Mouse (Mus musculus) c-Kit-positive CD71-positive TER-119-negative erythroid progenitor cells, embryonic 14.5 days (primary cell): ENCODE measurements around the gene Rbm17.
"Not testable (repeated sequence)": the region's sequence is repeated elsewhere in the genome, so short reads cannot be mapped to it uniquely, and the experiment has no call there.

ENCODE experiments used
- DNase-seq: peaks from one replicate; pipeline ENCODE4 v3.0.0-alpha.2; 2013; ENCODE audit warnings: low read depth

Gene Rbm17

DNA sequence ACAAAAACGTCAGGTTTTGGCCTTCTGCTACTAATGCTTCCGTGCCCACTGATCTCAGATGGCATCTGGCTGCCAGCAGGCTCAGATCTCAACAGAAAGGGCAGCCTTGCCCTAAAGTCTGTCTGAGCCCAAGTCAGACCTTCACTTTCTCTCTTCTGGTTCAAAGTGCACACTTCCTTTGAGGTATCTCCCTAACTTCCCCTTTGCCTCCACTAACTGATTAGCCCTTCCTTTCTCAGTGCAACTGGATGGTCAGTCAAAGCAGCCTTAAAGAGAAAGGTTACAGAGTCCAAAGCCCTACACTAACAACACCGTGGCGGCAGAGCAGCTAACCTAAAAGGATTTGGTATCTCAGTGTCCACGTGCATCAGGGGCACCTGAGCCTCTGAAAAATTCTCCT lies 59.6 kb downstream of the Rbm17 start:
- DNase-seq, result no peak

DNA sequence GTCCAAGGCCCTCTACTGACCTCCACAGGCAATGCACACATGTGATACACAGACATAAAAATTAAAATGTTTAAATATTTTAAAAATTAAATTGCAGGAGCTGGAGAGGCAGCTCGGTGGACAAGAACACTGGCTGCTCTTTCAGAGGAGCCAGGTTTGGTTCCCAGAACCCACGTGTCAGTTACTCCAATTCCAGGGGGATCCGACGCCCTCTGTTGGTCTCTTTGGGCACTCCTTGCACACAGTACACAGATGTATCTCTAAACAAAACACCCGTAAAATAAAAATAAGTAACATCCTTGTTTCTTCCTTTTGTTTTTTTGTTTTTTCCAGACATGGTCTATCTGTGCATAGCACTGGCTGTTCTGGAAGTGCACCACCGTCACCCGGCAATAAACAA lies 60.8 kb downstream of the Rbm17 start:
- no peak for DNase-seq

DNA sequence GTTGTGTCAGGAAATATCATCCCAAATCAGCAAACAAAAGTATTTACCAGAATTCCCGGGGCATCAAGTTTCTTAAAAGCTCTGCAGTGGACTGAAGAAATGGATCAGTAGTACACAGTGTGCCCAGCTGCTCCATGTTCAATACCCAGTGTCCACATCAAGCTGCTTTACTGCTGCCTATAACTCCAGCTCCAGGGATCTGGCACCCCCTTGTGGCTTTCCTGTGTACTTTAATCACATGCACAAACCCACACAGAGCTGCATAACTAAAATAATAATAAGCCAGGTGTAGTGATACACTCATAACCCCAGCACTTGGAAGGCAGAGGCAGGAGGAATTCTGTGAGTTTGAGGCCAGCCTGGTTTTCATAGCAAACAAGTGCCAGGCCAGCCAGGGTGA lies 61.3 kb downstream of the Rbm17 start:
- peak; percentile 49 for DNase-seq

DNA sequence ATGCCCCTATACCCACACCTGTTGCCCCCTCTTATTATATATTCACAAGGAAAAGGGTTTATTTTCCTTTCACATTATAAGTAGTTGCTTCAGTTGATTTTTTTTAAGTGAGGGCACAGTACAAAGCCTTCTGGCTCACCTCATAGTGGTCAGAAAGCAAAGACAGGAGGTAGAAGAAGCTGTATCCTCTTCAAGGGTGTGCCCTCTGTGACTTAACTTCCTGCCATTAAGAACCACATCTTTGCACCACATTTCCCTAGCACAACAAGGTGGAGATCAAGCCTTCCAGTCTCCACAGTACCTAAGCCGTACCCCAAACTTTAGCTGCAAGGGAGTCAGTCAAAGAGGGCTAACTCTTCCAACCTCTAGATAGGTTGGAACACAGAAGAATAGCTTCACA lies 61.8 kb downstream of the Rbm17 start:
- DNase-seq, result no peak

DNA sequence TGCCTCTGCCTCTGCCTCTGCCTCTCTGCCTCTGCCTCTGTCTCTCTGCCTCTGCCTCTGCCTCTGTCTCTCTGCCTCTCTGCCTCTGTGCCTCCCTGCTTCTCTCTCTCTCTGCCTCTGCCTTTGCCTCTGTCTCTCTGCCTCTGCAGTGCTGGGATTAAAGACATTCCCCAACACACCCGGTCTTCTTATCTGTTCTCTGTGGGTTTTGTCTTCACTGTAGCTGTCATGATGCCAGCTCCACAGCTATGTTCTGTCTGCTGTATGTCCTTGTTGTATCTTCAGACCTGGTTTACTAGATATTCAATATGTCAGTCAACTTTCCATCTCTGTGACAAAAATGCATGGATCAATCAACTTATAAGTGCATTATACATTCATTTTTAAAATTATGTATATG lies 62.4 kb downstream of the Rbm17 start:
- DNase-seq, result not testable (repeated sequence)

DNA sequence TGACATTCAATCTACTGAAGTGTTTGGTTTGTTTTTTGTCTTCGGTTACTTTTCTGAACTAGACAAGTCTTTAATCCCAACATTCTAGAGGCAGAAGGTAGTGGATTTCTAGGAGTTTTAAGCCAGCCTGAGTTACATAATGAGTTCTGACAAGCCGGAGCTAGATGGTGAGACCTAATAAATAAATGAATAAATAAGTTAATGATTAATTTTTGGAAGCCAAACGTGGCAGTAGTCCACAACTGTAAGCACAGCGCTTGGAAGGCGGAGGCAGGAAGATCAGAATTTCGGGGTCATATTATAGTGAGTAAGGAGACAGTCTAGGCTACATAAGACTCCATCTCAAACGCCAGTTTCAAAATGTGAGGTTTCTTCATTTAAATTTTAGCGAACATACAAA lies 68.0 kb downstream of the Rbm17 start:
- no peak for DNase-seq
